Mouse (Mus musculus): ENCODE measurements around the gene Zfp618. TPM values are rescaled to one million over a fixed set of nuclear protein-coding genes. Genes with fewer than 3 reads are reported as not detected.

Gene Zfp618
- polyA plus RNA-seq, 1 experiment: 12.3 TPM

DNA sequence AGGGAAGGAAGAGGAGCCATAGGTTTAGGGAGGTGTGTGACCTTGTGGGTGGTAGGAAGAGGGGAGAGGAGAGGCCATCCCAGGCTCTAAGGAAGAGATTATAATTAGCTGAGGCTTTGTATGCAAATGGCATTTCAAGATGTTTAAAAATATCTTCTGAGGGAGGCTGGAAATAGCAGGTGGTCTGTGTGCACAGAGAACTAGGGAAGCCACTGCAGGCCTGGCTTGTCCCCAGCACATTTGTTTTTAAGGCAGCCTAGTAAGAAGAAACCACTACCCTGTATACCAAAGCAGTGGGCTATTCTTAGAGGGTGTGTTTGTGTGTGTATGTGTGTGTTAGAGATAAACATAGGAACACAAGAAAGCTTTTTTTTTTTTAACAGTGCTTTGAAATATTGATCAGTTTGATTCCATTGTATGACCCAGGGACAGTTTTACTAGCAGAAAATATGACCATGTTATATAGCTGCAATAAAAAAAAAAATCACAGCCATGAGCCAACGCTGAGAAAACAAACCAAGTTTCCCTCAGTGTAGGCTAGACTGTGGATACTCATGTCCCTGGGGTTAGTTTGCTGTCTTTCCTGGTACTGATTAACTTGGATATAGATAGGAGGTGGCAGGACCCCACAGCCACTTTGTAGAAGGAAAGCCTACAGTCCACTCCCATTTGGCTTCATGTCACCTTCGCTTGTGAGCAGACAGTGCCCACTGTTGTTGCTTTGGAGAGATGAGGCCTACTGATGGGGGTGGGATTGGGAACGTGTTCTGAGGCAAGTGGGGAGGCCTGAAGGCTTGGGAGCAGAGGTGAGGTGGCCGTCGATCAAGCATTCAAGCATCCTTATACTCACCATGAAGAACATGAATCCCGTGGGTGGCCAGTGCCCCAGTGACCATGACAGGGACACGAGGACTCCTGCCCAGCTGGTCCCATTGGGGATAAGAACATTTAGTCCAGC, 41.1 kb downstream of the Zfp618 start:
- Histone ChIP-seq H3K27ac (ENCODE audit: insufficient read depth, low read length) (no peak overlapping the region), H3K4me3 (ENCODE audit: insufficient read depth, low read length) (no peak overlapping the region), H3K4me1 (ENCODE audit: control insufficient read depth, insufficient read depth, low read length) (no peaks in the 10 kb centered on the region)
- TF ChIP-seq POLR2A (IDR thresholded peaks at IDR 0.05; ENCODE audit: low read depth, low read length): no peak
- no peak for TF ChIP-seq CTCF (IDR thresholded peaks at IDR 0.05; ENCODE audit: borderline replicate concordance, insufficient read depth, low read length)

GRCm38 (mm10) chr4:63008206-63008605, 42.8 kb downstream of the Zfp618 start:
- Histone ChIP-seq H3K4me1 (ENCODE audit: control insufficient read depth, insufficient read depth, low read length) (no peaks in the 10 kb centered on the region), H3K27ac (ENCODE audit: insufficient read depth, low read length) (no peak overlapping the region), H3K4me3 (ENCODE audit: insufficient read depth, low read length) (no peak overlapping the region)
- TF ChIP-seq CTCF (IDR thresholded peaks at IDR 0.05; ENCODE audit: borderline replicate concordance, insufficient read depth, low read length): no peak
- TF ChIP-seq POLR2A (IDR thresholded peaks at IDR 0.05; ENCODE audit: low read depth, low read length): no peak

GRCm38 (mm10) chr4:63008822-63009221, 43.4 kb downstream of the Zfp618 start:
- Histone ChIP-seq H3K4me3 (ENCODE audit: insufficient read depth, low read length) (no peak overlapping the region), H3K4me1 (ENCODE audit: control insufficient read depth, insufficient read depth, low read length) (no peaks in the 10 kb centered on the region), H3K27ac (ENCODE audit: insufficient read depth, low read length) (no peak overlapping the region)
- TF ChIP-seq POLR2A (IDR thresholded peaks at IDR 0.05; ENCODE audit: low read depth, low read length): no peak
- no peak for TF ChIP-seq CTCF (IDR thresholded peaks at IDR 0.05; ENCODE audit: borderline replicate concordance, insufficient read depth, low read length)

GRCm38 (mm10) chr4:63009821-63010220, 44.4 kb downstream of the Zfp618 start:
- no peak for TF ChIP-seq POLR2A (IDR thresholded peaks at IDR 0.05; ENCODE audit: low read depth, low read length)
- no peak for TF ChIP-seq CTCF (IDR thresholded peaks at IDR 0.05; ENCODE audit: borderline replicate concordance, insufficient read depth, low read length)
- Histone ChIP-seq H3K4me1 (ENCODE audit: control insufficient read depth, insufficient read depth, low read length) (no peaks in the 10 kb centered on the region), H3K27ac (ENCODE audit: insufficient read depth, low read length) (no peak overlapping the region), H3K4me3 (ENCODE audit: insufficient read depth, low read length) (no peak overlapping the region)

DNA sequence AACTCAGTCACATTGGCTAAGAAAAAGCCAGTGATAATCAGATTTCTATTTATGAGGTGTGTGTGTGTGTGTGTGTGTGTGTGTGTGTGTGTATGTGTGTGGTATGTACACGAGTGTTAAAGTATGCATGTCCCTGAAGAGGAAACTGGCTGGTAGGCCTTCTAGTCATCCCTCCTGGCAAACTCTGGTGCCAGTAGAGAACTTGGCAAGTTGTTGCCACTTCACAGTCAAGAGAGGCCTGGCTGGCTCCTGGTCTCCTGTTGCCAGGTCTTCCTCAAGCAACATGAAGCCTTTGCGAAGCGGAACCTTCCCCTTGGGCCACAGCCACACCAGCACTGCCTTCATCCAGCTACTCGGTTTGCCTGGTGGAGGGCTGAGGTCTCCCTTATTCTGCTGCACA, 44.9 kb downstream of the Zfp618 start:
- no peak overlapping the region for H3K4me3 ChIP-seq (ENCODE audit: insufficient read depth, low read length)
- no peaks in the 10 kb centered on the region for H3K4me1 ChIP-seq (ENCODE audit: control insufficient read depth, insufficient read depth, low read length)
- TF ChIP-seq CTCF (IDR thresholded peaks at IDR 0.05; ENCODE audit: borderline replicate concordance, insufficient read depth, low read length) (no peak), POLR2A (IDR thresholded peaks at IDR 0.05; ENCODE audit: low read depth, low read length) (no peak)
- H3K27ac ChIP-seq (ENCODE audit: insufficient read depth, low read length): no peak overlapping the region

DNA sequence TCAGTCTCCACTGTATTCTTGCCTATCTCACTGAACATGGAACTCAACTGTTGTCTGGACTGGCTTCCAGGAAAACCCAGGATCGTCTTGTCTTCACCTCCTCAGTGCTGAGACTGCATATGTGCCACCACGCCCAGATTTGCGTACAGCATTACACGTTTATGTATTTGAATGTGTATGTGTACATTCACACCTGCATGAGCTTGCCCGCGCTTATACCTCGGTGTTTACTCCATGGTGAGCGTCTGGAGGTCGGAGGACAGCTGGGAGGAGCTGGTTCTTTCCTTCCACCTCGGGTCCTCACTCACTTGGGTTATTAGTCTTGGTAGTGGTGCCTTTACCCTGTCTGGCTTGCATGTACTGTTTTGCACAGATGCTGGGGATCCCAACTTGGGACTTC, 53.2 kb downstream of the Zfp618 start:
- H3K4me1 ChIP-seq (ENCODE audit: control insufficient read depth, insufficient read depth, low read length): no peaks in the 10 kb centered on the region
- no peak overlapping the region for H3K27ac ChIP-seq (ENCODE audit: insufficient read depth, low read length)
- no peak for TF ChIP-seq POLR2A (IDR thresholded peaks at IDR 0.05; ENCODE audit: low read depth, low read length)
- H3K4me3 ChIP-seq (ENCODE audit: insufficient read depth, low read length): no peak overlapping the region

GRCm38 (mm10) chr4:63019428-63019858, 54.1 kb downstream of the Zfp618 start:
- Histone ChIP-seq H3K4me1 (ENCODE audit: control insufficient read depth, insufficient read depth, low read length) (no peaks in the 10 kb centered on the region), H3K4me3 (ENCODE audit: insufficient read depth, low read length) (no peak overlapping the region), H3K27ac (ENCODE audit: insufficient read depth, low read length) (no peak overlapping the region)
- TF ChIP-seq POLR2A (IDR thresholded peaks at IDR 0.05; ENCODE audit: low read depth, low read length) (no peak), CTCF (IDR thresholded peaks at IDR 0.05; ENCODE audit: borderline replicate concordance, insufficient read depth, low read length) (no peak)

GRCm38 (mm10) chr4:63021034-63021700, 55.8 kb downstream of the Zfp618 start:
- Histone ChIP-seq H3K4me3 (ENCODE audit: insufficient read depth, low read length) (no peak overlapping the region), H3K27ac (ENCODE audit: insufficient read depth, low read length) (no peak overlapping the region), H3K4me1 (ENCODE audit: control insufficient read depth, insufficient read depth, low read length) (no peaks in the 10 kb centered on the region)
- TF ChIP-seq CTCF (IDR thresholded peaks at IDR 0.05; ENCODE audit: borderline replicate concordance, insufficient read depth, low read length) (no peak), POLR2A (IDR thresholded peaks at IDR 0.05; ENCODE audit: low read depth, low read length) (no peak)

- TF ChIP-seq POLR2A (IDR thresholded peaks at IDR 0.05; ENCODE audit: low read depth, low read length) (no peak), CTCF (IDR thresholded peaks at IDR 0.05; ENCODE audit: borderline replicate concordance, insufficient read depth, low read length) (no peak)
- no peak overlapping the region for H3K27ac ChIP-seq (ENCODE audit: insufficient read depth, low read length)
- H3K4me1 ChIP-seq (ENCODE audit: control insufficient read depth, insufficient read depth, low read length): no peaks in the 10 kb centered on the region
- no peak overlapping the region for H3K4me3 ChIP-seq (ENCODE audit: insufficient read depth, low read length)
These were observed 58.1 kb downstream of the Zfp618 start for GRCm38 (mm10) chr4:63023465-63023864.

GRCm38 (mm10) chr4:63024098-63024497, 58.7 kb downstream of the Zfp618 start:
- no peak overlapping the region for H3K4me3 ChIP-seq (ENCODE audit: insufficient read depth, low read length)
- no peak for TF ChIP-seq POLR2A (IDR thresholded peaks at IDR 0.05; ENCODE audit: low read depth, low read length)
- TF ChIP-seq CTCF (IDR thresholded peaks at IDR 0.05; ENCODE audit: borderline replicate concordance, insufficient read depth, low read length): no peak
- no peak overlapping the region for H3K27ac ChIP-seq (ENCODE audit: insufficient read depth, low read length)
- H3K4me1 ChIP-seq (ENCODE audit: control insufficient read depth, insufficient read depth, low read length): no peaks in the 10 kb centered on the region

Data from embryonic fibroblast, embryonic 13.5 days (primary cell).